Mouse (Mus musculus): ENCODE measurements around the gene Pced1b. TPM values are rescaled to one million over a fixed set of nuclear protein-coding genes. Genes with fewer than 3 reads are reported as not detected.
"Not testable (repeated sequence)": the region's sequence is repeated elsewhere in the genome, so short reads cannot be mapped to it uniquely, and the experiment has no call there.

The Pced1b gene
- total RNA-seq, 2 experiments from 2014 or later, result 7.7 to 8.1 TPM

DNA sequence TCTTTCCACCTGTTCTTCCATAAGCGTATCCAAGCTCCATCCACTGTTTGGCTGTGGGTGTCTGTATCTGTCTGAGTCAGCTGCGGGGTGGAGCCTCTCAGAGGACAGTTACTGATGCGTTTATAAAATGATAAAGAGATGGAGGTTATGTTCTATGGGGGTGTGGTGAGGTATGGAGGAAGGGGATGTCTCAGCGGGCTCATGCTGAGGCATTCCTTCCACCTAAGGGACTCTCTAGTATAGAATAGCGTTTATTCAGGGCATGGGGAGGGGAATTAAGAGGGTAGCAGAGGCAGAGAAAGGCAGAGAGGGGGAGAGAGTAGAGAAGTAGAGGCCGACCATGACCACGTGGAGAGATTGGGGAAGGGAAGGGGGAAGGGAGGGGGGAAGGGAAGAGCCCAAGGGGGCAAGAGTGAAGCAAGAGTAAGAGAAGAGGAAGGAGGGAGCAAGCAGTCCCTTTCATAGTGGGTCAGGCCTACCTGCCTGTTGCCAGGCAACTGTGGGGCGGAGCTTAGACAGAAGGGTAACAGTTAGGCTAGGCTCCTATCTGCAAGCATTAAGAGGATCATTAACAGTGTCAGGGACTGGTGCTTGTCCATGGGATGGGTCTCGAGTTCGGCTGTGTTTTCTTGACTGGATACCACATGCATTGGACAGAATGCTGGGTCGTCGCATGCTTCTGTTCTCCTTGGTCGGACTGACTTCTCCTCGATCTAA, 90.9 kb downstream of the Pced1b start:
- DNase-seq (ENCODE audit: low spot score in 2 of 2), result no peak

DNA sequence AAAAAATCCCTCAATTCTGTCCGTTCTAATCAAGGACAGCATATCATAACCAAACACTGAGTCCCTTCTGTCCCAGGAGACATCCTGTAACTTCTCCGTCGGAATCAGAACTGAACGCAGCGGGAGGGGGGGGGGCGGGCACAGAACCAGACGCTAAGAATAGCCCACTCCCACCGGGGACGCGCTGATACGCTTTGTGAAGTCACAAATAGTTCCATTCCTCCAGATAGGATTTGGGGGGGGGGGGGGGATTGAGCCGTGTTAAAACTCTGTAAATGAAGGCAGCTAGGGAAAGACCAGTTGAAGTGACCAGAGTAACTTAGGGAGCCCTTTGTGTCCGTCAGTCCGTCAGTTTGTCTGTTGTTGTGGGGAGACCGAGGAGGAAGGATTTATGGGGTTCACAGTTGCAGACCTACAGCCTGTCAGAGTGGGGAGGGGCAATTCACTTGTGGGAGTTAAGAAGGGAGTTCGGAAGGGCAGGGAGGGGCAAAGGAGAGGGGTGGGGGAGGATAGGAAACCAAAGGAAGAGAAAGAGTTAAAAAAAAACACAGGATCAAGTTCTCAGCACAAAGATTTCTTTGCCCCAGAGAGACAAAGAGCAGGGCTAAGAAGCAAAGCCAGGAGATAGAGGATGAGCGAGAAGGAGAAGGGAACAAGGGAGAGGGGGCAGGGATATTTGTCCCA, 91.6 kb downstream of the Pced1b start:
- no peak for DNase-seq (ENCODE audit: low spot score in 2 of 2)

- no peak for DNase-seq (ENCODE audit: low spot score in 2 of 2)
Measured at GRCm38 (mm10) chr15:97342336-97342735, 95.4 kb downstream of the Pced1b start.

DNA sequence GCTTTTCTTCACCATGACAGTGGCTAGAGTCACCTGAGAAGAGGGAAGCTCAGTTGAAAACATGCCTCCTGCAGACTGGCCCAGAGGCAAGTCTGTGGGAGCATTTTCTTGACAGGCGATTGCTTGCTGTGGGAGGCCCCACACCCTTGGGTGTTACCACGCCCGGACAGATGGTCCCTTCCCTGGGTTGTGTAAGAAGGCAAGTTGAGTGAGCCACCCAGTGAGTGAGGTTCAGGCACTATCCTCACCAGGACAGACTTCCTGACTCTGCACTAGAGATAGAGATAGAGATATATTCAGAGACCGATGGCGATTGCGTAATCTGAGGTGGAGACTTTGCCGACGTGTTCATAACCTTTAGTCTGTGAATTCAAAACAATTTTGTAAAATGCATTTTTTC, 96.0 kb downstream of the Pced1b start:
- DNase-seq (ENCODE audit: low spot score in 2 of 2), result no peak

- DNase-seq (ENCODE audit: low spot score in 2 of 2), result no peak
Measured at GRCm38 (mm10) chr15:97343921-97344320, 97.0 kb downstream of the Pced1b start.

DNA sequence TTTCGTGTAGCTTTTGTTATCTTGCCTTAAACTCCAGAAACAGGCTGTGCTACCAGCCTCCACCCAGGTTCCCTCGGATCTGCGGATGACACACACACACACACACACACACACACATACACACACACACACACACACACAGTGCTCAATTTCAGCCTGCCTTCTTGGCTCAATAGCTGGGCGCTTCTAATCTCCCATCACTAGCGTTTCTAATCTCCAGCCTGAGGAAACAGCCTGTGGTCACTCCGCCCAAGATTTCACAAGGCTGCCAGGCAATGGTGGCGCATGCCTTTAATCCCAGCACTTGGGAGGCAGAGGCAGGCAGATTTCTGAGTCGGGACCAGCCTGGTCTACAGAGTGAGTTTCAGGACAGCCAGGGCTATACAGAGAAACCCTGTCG, 98.2 kb downstream of the Pced1b start:
- DNase-seq (ENCODE audit: low spot score in 2 of 2), result no peak

DNA sequence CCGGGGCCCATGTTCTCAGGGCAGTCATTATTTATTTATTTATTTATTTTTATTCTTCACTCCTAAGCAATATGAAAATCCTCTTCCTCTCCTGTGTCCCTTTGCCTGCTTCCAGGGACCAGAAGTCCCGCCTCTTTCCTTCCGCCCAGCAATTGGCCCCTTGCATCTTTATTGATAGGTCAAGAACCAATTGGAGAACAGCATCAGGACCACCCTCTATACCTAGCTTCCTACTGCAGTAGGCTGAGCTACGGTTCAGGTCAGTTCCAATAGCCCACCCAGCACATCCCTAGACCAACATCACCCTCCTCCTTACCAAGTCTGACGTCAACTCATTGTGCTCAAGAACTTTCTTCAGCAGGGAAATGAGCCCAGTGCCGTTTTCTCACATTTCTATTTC, 99.0 kb downstream of the Pced1b start:
- DNase-seq (ENCODE audit: low spot score in 2 of 2), result no peak

- DNase-seq (ENCODE audit: low spot score in 2 of 2), result no peak
Measured at GRCm38 (mm10) chr15:97346413-97346812, 99.5 kb downstream of the Pced1b start.

- DNase-seq (ENCODE audit: low spot score in 2 of 2), result no peak
Measured at GRCm38 (mm10) chr15:97346897-97347296, 100.0 kb downstream of the Pced1b start.

DNA sequence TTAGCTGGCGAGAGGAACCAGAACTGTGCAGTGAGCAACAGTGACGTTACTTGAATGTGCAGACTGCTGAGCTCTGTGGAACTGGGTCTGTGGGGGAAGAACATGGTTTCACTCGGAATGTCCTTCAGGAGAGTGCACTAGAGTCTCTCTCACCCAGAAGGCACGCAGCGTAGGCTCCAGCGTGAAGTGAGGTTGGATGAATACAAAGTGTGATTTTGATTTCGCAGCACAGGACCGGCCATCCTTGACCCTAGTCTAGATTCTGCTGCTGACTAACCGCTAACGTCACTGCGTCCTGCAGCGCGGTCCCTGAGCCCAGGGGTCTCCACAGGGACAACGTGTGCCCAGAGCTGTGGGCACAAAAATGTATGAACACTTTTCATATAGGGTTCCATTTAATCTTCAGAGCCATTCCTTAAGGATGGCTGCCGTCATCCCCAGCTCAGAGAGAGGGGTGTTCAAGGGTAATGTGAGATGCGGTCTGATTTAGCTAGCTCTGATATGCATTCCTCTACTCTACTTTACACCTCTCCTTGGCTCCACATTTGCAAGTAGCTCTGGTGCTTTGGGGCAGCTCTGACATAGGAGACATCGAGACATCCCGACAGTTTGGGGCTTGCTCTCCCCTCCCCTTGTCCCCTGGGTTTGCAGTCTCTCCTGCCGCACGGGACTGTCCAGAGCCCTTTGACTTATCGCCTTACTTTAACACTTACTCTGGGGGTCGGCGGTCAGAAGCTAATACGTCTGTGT, 101.8 kb downstream of the Pced1b start:
- DNase-seq (ENCODE audit: low spot score in 2 of 2), result no peak

- no peak for DNase-seq (ENCODE audit: low spot score in 2 of 2)
Measured at GRCm38 (mm10) chr15:97350528-97350927, 103.6 kb downstream of the Pced1b start.

DNA sequence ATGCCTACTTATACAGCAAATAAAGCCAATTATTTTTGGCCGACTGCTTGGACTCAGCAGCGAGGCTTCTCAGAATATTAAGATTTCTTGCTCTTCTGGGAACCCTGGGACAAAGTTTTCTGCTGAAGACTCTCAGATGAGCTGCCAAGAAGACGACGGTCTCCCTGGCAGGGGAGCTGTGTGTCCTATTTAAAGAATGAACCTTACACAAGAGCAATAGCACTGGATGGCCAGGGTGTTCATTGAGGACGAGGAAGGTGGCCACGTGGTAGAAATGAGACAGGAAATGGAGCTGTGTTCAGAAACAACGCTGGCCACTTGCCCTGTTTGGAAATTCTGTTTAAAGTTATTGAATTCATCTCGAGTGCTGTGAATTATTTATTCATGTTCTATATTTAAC, 104.1 kb downstream of the Pced1b start:
- peak in 1 of 2 experiments; percentile 46 for DNase-seq (ENCODE audit: low spot score in 2 of 2)

GRCm38 (mm10) chr15:97351681-97352080, 104.8 kb downstream of the Pced1b start:
- DNase-seq (ENCODE audit: low spot score in 2 of 2), result no peak

DNA sequence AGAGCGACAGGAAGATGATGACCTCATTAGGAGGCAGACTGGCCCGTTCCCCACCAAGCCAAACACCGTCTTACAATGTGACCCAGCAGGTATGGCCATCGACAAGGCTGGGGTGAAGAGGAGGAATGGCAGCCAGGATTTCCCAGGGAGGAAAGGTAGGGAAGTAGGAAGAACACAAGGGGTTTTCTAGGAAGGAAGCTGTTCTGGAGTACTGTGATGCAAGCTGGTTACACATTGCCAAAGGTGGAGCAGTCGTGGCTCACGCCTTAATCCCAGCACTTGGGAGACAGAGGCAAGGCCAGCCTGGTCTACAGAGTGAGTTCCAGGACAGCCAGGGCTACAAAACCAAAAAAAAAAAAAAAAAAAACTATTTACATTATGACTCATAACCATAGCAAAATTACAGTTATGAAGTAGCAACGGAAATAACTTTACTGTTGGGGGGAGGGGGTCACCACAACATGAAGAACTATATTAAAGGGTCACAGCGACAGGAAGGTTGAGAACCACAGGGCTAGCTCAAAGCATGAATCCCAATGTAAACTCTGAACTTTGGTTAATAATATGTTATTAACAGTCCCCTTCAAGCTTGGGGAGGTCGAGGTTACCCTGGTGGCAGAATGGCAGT, 108.9 kb downstream of the Pced1b start:
- no peak for DNase-seq (ENCODE audit: low spot score in 2 of 2)

- DNase-seq (ENCODE audit: low spot score in 2 of 2), result no peak
Measured at GRCm38 (mm10) chr15:97357016-97357415, 110.1 kb downstream of the Pced1b start.

DNA sequence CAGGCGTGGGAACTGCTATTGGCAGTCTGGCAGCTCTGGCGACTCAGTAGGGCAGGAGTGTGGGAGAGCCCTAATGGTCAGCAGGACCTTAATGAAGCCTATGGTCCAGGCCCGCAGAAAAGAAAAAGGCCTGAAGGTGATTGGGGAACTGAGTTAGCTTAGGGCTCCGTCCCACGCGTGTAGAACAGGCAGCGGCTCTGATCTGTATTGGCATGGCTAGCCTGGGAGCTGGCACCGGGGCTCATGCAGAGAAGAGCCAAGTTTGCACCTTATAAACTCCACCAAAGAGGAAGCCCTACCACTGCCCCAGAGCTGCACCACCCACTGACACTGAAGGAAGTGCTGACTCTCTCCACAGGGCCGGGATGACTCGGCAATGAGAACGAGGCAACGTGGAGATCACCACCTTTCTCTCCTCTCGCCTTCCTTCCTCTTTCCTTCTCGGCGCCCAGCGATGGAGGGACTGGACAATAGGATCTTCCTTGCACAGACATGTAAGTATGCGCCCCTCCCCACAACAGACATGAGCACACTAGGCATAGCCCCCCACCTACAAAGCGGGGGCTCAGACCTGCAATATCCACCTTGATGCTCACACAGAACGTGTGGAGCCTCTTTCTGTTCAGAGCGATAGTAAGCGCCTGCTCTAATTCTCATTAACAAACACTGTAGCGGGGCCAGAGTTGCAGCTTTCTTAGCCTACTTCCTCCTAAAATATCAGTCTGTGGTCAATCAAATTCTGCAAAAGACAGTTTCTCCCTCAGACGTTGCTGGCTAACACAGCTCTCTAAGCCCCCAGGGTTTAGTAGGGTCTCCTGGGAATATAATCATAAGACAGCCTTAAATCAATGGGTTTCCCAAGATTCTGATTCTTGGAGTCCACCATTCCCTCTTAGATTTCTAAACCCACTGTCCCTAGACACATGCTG, 114.2 kb downstream of the Pced1b start:
- no peak for DNase-seq (ENCODE audit: low spot score in 2 of 2)

- no peak for DNase-seq (ENCODE audit: low spot score in 2 of 2)
Measured at GRCm38 (mm10) chr15:97361771-97362171, 114.9 kb downstream of the Pced1b start.

DNA sequence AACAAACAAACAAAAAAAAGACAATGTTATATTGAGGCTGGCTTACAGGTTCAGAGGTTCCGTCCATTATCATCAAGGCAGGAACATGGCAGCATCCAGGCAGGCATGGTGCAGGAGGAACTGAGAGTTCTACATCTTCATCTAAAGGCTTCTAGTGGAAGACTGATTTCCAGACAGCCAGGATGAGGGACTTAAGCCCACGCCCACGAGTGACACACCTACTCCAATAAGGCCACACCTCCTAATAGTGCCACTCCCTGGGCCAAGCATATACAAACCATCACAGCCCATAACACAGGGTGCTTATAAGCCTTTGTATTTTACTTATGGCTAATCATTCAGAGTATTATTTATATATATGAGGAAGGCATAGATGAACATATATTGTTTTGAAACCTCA, 117.4 kb downstream of the Pced1b start:
- DNase-seq (ENCODE audit: low spot score in 2 of 2), result not testable (repeated sequence)

DNA sequence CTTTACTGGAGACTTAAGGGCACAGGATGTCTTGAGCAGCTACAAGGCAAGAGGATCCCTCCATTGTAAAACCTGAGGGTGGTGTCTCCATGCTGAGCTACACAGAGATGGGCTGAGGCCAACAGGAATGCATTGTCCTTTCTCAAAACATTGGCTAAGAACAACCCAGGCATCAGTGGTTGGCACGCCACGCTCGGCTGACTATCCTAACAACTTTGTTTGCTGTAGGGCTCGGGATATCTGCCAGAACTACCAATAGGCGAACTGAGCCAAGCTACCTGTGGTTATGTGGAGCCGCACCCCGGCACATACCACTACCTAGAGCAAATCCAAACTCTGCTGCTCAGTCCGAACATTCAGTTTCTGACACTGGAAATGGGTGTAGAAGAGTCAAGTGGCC, 118.1 kb downstream of the Pced1b start:
- DNase-seq (ENCODE audit: low spot score in 2 of 2), result no peak

DNA sequence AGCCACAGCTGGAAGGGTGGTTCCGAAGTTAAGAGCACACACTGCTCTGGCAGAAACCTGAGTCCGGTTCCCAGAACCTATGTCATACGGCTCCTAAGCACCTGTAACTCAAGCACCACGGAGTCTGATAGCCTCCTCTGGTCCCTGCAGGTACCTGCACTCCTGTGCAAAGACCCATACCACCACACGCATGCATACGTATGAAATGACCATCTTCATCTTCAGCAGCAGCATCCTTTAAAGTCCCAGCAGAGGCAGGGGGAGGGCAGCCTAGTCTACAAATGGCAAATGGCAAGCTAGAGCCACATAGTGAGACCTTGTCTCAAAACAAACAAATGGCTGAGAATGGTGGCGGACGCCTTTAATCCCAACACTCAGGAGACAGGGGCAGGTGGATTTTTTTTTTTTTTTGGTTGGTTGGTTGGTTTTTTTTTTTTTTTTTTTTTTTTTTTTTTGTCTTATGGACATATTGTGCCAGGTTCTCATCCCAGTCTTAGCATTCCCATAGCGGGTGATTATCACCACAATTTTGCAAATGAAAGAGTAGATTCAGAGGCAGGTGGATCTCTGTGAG, 121.2 kb downstream of the Pced1b start:
- DNase-seq (ENCODE audit: low spot score in 2 of 2), result no peak

All from layer of hippocampus, postnatal 14 days (tissue).